Mouse (Mus musculus): Measurements from ENCODE around the gene Cygb.
A peak's percentile ranks its signal among the peaks of the same experiment; 100 is the strongest.
"Not testable (repeated sequence)": the region's sequence is repeated elsewhere in the genome, so short reads cannot be mapped to it uniquely, and the experiment has no call there.

The Cygb gene

GRCm38 (mm10) chr11:116613234-116613633 is 40.9 kb downstream of the Cygb start:
- no peak for DNase-seq

- DNase-seq: no peak
These were observed 41.6 kb downstream of the Cygb start for GRCm38 (mm10) chr11:116612554-116612953.

- no peak for DNase-seq
These were observed 42.2 kb downstream of the Cygb start for GRCm38 (mm10) chr11:116611883-116612282.

GRCm38 (mm10) chr11:116611168-116611567 is 42.9 kb downstream of the Cygb start:
- DNase-seq: not testable (repeated sequence)

- DNase-seq: no peak
These were observed 44.0 kb downstream of the Cygb start for GRCm38 (mm10) chr11:116609965-116610630.

GRCm38 (mm10) chr11:116607717-116608116 is 46.4 kb downstream of the Cygb start:
- DNase-seq: no peak

- no peak for DNase-seq
These were observed 50.0 kb downstream of the Cygb start for GRCm38 (mm10) chr11:116604097-116604496.

GRCm38 (mm10) chr11:116603339-116603738 is 50.8 kb downstream of the Cygb start:
- DNase-seq: peak in 1 of 2 experiments; percentile 42

GRCm38 (mm10) chr11:116602043-116602442 is 52.1 kb downstream of the Cygb start:
- DNase-seq: no peak

- no peak for DNase-seq
These were observed 52.9 kb downstream of the Cygb start for GRCm38 (mm10) chr11:116601166-116601565.

- no peak for DNase-seq
These were observed 54.9 kb downstream of the Cygb start for GRCm38 (mm10) chr11:116599230-116599629.

- no peak for DNase-seq
These were observed 55.9 kb downstream of the Cygb start for GRCm38 (mm10) chr11:116598193-116598592.

- no peak for DNase-seq
These were observed 57.3 kb downstream of the Cygb start for GRCm38 (mm10) chr11:116596766-116597165.

All from kidney, adult 8-10 months (tissue).